Mouse (Mus musculus) layer of hippocampus, adult 18-20 months (tissue): ENCODE measurements around the gene Rcc1. TPM values are rescaled to one million over a fixed set of nuclear protein-coding genes. Genes with fewer than 3 reads are reported as not detected.
A peak's percentile ranks its signal among the peaks of the same experiment; 100 is the strongest.

Source experiments
- DNase-seq, 2 experiments: peaks; one replicate each; pipeline ENCODE4 v3.0.0; 2022; ENCODE audit warnings: low spot score in 2 of 2
- long read RNA-seq: library from polyadenylated mRNA; stranded (forward); transcript quantifications from one replicate; pipeline ENCODE4 v2.0.0, GENCODE M21; 2021
- total RNA-seq, 2 experiments: library from RNA; stranded (reverse); gene quantifications; 2 replicates each; pipeline ENCODE4 v1.2.3; 2021

Rcc1 gene
- total RNA-seq: 10 to 100 TPM in 1 of 2 experiments, 1 to 10 TPM in 1; 9.8 to 12.3 TPM
- long read RNA-seq, transcript Rcc1-202 (10 exons, 2,285 nt): major isoform, 5 of 13 reads
- long read RNA-seq, partial matches to known transcripts: 2 of 13 reads
- long read RNA-seq, other reads (novel, unspliced or antisense): 6 of 13 reads

- peak; percentile 84 to 95 for DNase-seq
Measured at GRCm38 (mm10) chr4:132353481-132353885, at the start of gene Rcc1. Rcc1 (minus strand) TSS chr4:132353605.

- no peak for DNase-seq
Measured at GRCm38 (mm10) chr4:132401016-132401415, 47.6 kb upstream of the Rcc1 start.

GRCm38 (mm10) chr4:132398863-132399262 is 45.5 kb upstream of the Rcc1 start:
- DNase-seq: no peak

DNA sequence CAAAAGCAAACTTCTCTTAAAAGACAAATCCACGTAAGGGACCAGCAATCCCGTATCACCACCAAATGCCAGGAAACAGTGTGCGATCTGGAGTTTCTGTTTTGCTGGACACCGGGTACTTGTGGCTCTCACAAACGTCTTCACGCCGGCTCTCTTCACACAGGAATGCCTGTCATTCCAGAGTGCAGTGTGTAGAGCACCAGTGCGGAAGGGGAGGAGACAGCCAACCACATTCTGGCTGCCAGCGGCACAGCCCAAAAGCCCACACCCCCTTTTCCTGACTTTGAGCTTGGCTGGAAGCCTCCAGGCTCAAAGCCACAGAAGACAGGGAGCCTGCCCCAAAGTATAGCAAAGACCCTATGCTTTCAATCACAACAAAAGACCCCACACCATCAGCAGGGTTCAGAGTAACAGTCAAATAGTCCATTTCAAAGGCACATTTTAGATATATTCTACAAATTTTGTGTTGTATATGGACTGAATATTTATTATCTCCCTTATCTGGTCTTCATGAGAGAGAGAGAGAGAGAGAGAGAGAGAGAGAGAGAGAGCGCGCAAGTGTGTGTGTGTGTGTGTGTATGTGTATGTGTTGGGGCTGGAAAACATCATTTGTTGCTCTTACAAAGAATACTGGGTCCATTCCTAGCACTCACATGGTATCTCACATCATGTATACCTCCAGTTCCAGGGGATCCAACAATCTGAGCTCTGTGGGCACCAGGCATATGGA is 44.8 kb upstream of the Rcc1 start:
- DNase-seq: peak in 1 of 2 experiments; percentile 19

- DNase-seq: no peak
Measured at GRCm38 (mm10) chr4:132397120-132397519, 43.7 kb upstream of the Rcc1 start.

- DNase-seq: no peak
Measured at GRCm38 (mm10) chr4:132396251-132396650, 42.8 kb upstream of the Rcc1 start.

DNA sequence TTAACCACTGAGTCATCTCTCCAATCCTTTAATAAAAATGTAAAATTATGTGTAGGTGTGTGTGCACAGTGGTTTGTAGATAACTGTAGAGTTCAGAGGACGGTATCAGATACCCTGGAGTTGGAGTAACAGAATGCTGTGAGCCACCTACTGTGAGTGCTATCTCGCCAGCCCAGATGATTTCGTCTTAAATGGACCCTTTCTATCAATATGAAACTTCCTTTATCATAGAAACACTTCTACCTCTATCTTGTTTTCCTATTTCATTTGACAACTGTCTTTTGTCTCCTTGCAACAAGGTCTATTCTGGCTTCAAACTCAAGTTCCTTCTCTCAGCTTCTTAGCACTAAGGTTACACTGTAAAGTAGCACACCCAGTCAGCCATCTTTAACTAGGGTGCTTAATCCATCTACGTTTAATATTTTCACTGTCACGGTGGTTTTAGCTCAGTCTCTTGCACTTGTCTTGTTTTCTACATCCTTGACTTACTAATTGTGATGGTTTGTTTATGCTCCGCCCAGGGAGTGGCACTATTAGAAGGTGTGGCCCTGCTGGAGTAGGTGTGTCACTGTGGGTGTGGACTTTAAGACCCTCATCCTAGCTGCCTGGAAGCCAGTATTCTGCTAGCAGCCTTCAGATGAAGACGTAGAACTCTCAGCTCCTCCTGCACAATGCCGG is 37.8 kb upstream of the Rcc1 start:
- no peak for DNase-seq

GRCm38 (mm10) chr4:132389302-132389701 is 35.9 kb upstream of the Rcc1 start:
- no peak for DNase-seq

DNA sequence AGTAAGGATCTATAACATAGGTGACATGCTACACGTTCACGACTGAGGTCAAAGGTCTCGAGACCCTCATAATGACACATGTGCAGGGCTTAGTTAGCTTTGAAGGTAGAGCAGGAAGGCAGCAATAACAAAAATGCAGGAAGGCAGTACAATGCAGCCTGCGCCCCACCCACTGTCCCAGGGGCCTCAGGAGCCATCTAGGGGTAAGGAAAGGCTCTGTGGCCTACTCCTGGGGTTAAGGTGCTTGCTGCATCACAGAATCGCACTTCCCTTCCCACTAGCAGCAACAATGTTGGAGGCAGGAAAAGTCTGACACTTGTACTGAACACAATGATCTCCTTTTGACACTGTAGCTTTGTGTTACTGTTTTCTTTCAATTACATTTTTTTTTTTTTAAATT is 34.2 kb upstream of the Rcc1 start:
- DNase-seq: no peak

GRCm38 (mm10) chr4:132386846-132387245 is 33.4 kb upstream of the Rcc1 start:
- DNase-seq: no peak

DNA sequence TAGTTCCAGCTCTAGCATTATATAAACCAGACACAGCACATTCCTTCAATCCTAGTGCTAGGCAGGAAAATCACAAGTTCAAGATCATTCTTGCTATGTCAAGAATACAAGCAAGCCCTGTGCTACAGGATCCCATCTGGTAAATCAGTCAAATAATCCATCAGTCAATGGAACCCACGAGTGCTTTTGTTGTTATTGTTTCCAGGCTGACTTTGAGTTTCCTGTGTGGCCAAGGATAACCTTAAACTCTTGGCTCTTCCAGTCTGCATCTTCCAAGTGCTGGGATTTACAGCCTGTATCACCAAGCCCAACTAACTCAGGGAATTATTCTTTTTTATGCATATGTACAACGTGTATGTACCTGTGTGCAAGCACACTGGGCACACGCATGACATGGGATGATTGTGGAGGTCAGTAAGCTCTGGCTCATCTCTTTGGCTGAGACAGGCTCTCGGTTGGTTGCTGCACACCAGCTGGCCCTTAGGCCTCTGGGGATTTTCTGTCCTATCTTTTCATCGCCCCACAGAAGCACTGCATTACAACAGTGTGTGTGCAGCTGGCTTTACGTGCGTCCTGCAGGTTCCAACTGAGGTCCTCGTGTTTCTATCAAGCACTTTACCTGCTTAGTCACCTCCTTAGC is 32.5 kb upstream of the Rcc1 start:
- DNase-seq: no peak

GRCm38 (mm10) chr4:132383455-132383854 is 30.1 kb upstream of the Rcc1 start:
- no peak for DNase-seq

DNA sequence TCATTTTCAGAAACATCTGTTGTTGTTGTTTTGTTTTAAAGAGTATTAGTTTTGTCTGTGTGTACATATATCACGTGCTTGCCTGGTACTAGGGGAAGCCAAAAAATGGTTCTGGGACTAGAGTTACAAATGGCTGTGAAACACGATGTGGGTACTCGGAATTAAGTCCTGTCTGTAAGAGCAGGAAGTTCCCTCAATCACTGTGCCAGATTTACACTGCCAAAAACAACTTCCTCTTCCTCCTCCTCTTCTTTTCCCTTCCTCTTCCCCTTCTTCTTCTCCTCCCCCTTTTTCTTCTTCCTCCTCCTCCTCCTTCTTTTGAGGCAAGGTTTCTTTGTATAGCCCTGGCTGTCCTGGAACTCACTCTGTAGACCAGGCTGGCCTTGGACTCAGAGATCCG is 28.9 kb upstream of the Rcc1 start:
- no peak for DNase-seq

- no peak for DNase-seq
Measured at GRCm38 (mm10) chr4:132380965-132381616, 27.7 kb upstream of the Rcc1 start.

DNA sequence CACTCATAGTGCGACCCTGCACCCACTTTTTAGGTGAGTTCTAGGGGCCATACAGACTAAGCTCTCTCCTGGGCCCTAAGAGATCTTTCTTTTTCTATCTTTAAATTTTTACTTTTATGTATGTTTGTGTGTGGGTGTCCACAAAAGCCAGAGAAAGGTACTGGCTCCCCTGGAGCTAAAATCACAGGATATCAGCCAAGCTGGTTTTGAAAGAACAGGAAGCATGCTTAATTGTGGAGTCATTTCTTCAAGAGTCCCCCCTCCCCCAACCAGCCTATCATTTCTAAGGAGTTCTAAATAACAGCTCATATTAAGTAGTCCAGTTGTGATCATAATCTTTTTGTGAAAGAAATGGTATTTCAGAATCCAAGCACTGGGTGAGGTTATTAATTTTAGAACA is 20.4 kb upstream of the Rcc1 start:
- no peak for DNase-seq

GRCm38 (mm10) chr4:132369953-132370750 is 16.7 kb upstream of the Rcc1 start:
- no peak for DNase-seq

DNA sequence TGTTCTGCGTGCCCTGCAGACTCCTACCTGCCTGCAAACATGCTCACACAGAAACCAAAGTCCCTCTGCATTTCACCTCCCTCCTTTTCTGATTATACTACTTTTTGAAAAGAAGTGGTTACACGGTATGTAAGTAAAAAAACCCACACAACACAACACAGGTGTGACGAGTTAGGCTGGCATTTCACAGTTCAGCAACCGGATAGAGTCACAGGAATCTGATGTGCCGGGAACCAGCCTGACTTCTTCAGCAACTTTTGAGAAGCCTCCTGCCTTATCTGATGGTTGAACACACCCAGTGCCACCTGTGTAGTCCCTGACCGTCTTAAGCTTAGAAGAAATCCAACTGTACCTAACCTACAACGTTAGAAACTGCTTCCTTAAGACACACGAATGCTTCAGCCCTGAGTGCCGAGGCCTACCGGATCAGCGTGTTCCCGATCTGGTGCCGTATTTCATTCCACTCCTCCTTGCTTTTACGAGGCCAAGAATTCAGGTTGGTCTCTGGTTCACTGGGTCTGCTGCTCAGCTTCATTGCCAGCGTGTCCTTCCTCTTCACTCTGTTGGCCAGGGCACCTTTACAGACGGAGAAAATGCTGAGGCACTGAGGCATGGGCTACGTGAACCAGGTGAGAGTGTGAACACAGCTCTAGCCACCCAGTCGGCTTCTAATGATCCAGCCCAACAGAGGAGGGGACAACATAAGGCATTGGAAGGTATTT is 14.2 kb upstream of the Rcc1 start:
- no peak for DNase-seq

DNA sequence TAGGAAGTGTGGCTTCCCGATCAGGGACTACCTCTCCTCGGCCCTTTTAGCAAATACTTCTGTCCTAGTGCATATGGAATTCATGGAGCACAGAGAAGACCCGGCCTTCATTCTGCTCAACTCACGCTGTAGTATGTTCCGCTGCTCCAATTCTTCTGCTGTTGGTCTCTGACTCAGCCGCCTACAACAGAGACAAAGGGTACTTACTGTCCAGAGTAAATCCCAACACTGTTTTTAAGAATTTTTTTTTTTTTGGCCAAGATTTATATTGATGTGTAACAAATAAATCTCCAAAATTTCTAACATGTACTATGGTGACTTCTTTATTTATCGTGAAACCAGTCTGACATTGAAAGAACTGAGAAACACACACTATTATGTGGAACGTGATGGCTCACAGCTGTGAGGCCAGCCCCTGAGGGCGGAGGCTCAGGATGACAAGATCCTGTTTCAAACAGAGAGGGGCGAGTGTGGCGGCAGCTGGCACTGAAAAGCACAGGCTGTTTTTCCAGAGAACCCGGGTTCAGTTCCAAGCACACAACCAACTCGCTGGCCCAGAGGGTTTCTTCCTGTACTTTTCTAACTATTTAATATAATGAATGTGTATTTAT is 12.2 kb upstream of the Rcc1 start:
- no peak for DNase-seq

DNA sequence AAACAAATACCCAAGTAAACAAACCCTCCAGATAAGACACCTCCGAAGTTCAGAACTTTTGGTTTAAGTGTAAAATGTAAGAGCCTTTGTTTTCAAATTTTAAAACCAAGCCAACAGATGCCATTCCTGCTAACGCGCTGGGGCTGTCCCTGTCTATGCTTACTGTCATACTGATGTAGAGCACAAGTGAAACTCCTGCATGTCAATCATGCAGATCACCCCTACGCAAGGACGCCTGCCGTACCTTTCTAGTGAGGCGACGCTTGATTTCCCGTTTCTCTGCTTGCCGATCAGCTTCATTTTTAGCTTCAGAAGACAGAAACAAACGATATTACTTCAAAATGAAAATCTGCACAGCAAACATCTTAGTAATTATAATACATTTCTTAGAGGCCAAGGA is 10.1 kb upstream of the Rcc1 start:
- no peak for DNase-seq

GRCm38 (mm10) chr4:132359510-132359909 is 6.1 kb upstream of the Rcc1 start:
- no peak for DNase-seq
